Mouse (Mus musculus): Measurements from ENCODE around the gene Srebf1.
A peak's percentile ranks its signal among the peaks of the same experiment; 100 is the strongest.

The Srebf1 gene

GRCm38 (mm10) chr11:60222469-60223236, at the start of gene Srebf1:
Srebf1 (minus strand) TSS chr11:60222581.
- peak; percentile 75 to 81 for DNase-seq (ENCODE audit: low spot score in 2 of 2)

DNA sequence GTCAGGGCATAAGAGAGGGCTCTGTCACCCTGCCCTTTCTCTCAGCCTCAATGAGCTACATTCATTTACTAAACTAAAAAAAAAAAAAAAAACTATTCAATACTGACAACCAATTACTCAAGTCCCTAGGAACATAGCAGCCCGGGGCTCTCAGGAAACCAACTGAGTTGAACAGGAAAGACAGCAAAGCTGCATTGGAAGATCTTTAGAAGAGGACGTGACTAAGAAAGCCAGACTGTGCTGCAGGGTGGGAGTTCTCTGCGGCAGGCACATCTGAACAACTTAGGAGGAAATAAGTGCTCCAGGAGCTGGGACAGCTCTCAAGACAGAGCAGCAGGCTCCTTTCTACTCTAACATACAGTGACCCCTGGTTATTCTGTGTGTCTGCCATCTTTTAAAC, 46.2 kb upstream of the Srebf1 start:
- DNase-seq (ENCODE audit: low spot score in 2 of 2): no peak

DNA sequence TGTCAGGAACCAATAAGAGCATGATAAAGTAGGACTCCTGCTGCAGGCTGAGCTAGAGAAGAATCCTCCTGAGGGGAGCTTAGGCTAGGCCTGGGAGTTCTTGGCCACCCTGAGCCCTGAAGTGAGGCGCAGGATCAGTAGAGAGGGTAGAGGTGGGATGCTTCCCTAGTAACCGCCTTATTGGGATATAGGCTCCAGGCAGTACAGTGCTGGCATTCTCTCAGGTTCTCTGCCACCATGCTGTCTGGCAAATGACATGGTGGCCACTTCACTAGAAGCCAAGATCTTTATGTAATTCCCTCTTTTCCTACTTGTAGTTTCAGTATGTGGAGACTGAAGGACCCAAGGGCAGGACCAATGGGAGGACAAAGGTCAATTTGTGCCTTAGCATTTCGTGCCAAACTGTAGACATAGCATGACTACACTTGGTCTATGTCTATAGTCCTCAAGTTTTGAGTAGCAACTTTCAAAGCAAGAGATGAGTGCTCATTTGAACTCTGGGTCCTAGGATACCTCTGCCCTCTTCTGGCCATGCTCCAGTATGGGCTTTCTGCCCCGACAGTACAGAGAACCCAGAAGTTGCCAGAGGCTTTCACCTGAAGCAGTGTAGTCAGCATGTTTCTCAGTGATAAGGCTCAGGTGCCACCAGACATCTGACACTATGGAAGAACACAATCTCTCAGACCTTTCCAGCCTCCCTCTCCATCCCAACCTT, 43.0 kb upstream of the Srebf1 start:
- DNase-seq (ENCODE audit: low spot score in 2 of 2): peak in 1 of 2 experiments; percentile 50

DNA sequence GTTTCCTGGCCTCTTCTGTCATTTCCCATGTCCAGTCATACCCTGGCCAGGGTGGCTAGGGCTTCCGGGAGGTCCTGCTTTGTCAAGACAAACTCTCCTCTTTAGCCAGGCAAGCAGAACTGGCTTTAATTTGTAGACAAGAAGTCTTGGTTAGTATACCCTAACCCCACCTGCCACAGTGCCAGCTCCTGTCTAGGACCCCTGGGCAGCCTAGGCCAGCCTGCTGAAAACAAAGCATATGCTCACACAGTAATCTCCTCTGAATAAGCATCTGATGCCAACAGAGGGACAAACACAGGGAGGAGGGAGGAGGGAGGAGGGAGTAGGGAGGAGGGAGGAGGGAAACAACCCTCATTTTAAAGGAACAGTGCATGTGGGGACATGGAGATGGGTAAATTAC, 42.3 kb upstream of the Srebf1 start:
- no peak for DNase-seq (ENCODE audit: low spot score in 2 of 2)

GRCm38 (mm10) chr11:60262396-60262795, 40.0 kb upstream of the Srebf1 start:
- DNase-seq (ENCODE audit: low spot score in 2 of 2): no peak

GRCm38 (mm10) chr11:60260743-60261142, 38.4 kb upstream of the Srebf1 start:
- DNase-seq (ENCODE audit: low spot score in 2 of 2): no peak

DNA sequence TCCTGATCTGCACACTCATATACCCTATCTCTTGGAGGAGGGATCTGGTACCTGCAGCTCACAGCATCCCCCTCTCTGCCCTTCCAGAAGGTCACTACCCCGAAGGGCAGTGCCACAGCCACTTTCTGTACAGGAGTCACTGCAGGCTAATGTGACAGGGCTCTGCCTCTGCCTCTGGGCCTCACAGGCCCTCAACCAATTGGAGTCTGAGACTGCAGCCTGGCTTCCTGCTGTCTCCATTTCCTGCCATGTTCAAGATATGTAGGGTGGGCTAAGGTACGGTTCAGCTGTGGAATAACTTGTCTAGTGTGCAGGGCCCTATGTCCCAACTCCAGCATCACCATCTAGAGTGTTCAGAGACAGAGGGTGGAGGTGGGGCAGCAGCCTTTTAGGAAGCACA, 35.3 kb upstream of the Srebf1 start:
- no peak for DNase-seq (ENCODE audit: low spot score in 2 of 2)

- DNase-seq (ENCODE audit: low spot score in 2 of 2): no peak
Measured at GRCm38 (mm10) chr11:60256713-60257112, 34.3 kb upstream of the Srebf1 start.

DNA sequence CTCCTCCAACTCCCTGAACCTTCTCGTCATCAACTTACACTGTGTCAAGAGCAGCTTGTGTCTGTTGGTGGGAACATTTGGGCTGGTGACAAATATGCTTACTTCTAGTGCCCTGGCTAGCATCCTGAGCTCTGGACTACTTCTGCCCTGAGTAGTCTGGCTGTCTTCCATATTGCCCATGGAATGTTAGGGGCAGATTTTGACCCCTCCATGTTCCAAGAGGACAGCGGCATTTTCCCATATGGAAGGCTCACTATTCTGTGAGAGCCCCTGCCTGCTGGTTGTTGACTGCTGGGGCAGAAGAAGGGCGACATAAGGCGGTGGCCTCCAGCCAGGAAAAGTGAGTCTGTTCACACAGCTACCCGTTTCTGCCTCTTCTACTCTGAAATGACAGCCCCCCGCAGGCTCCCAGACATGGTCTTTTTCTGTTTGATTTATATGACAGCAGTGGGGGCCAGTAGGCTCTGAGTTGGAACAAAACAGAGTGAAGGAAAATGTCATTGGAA, 33.8 kb upstream of the Srebf1 start:
- no peak for DNase-seq (ENCODE audit: low spot score in 2 of 2)

- no peak for DNase-seq (ENCODE audit: low spot score in 2 of 2)
Measured at GRCm38 (mm10) chr11:60255639-60256038, 33.3 kb upstream of the Srebf1 start.

- DNase-seq (ENCODE audit: low spot score in 2 of 2): no peak
Measured at GRCm38 (mm10) chr11:60255181-60255580, 32.8 kb upstream of the Srebf1 start.

GRCm38 (mm10) chr11:60254308-60254707, 31.9 kb upstream of the Srebf1 start:
- DNase-seq (ENCODE audit: low spot score in 2 of 2): no peak

- no peak for DNase-seq (ENCODE audit: low spot score in 2 of 2)
Measured at GRCm38 (mm10) chr11:60253546-60253945, 31.2 kb upstream of the Srebf1 start.

DNA sequence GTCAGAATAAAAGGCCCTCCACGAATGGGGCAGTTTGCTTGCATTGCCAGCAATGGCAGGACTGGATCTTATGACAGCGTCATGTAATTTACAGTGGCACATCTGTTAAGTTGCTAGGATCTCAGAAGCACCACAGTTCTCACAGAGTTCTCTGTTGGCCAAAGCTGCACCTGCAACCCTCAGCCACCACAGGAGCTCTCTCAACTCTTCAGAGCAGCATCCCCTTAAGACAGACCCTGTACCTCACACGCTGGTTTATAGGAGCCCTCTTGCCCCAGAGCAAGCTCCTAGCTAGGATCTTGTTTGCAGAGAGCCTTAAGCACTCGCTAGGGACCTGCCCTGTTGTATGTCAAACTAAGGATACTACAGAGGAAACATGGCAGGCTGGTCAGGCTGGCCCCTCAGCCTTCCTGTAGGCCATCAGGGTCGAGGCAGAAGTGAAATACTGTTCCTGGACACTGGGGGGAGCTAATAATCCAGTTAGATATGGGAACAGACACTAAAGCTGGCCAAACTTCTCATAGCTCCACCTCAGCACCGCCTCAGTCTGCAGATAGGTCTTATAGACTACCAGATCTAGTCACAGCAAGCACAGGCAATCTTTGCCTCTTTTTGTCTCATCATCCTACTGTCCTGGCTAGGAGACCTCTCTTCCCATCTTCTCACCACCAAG, 28.7 kb upstream of the Srebf1 start:
- DNase-seq (ENCODE audit: low spot score in 2 of 2): peak; percentile 76 to 79

DNA sequence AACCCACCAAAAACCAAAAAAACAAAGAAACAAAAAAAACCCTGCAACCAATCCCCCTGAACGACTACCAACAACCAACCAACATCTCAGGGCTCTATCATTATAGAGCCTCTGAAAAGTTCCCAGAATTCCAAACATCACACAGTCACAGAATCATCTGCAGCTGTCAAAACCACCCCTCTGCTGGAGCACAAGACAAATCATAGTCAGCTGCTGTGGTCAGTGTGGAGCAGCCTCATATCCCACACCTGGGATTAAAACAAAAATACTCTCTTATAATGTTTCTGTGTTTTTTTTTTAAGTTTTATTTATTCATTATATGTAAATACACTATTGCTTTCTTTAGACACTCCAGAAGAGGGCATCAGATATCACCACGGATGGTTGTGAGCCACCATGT, 27.5 kb upstream of the Srebf1 start:
- DNase-seq (ENCODE audit: low spot score in 2 of 2): no peak

DNA sequence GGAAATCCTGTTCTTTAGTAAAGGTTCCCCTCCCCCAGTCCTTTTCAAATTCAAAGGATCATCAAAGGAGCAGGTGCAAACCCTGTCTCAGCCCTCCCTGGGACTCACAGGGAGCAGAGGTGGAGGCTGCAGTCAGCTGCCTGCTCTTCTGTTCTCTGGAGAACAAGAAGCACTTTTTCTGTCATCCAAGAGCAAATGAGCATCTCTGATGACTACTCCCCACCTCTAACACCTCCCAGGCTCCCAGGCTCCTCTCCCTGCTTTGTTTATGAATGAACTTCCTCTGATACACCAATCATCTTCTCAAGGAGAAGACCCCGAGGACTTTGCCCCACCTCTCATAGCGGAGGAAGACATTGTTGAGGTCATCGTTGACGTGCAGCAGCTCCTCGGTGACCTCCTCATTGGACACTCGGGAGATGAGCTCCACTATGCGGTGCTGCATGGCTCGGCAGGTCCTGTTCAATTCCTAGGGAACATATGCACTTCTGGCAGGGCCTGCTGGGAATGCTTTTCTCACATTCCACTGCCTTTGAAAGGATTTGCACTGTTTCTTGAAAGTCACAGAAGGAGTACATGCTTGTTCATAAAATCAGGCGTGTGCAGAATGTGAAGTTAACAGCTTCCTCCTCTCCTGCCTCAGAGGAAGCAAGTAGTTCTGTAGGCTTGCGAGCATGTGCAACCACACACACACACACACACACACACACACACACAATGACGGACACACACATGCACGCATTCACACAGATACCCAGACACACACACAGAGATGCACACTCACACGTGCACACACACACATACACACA, 26.4 kb upstream of the Srebf1 start:
- DNase-seq (ENCODE audit: low spot score in 2 of 2): peak; percentile 76 to 78

- no peak for DNase-seq (ENCODE audit: low spot score in 2 of 2)
Measured at GRCm38 (mm10) chr11:60247753-60248550, 25.6 kb upstream of the Srebf1 start.

DNA sequence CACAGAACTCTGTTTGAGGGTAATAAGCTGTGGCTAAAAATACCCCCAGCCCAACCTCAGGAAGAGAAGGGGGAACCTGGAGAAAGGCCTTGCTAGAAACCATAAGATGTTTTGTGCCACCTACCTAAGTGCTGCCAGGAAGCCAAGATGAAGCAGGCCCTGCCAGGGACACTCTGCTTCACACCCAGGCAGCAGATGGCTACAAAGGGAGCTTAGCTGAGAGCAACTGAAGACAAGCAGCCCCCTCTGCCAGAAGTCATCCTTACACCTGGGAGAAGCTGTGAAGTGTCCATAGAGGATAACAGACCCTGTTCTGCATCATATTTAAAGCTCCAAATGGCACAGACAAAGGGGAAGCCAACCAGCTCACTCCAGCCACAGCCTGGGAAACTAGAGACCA, 23.7 kb upstream of the Srebf1 start:
- no peak for DNase-seq (ENCODE audit: low spot score in 2 of 2)

DNA sequence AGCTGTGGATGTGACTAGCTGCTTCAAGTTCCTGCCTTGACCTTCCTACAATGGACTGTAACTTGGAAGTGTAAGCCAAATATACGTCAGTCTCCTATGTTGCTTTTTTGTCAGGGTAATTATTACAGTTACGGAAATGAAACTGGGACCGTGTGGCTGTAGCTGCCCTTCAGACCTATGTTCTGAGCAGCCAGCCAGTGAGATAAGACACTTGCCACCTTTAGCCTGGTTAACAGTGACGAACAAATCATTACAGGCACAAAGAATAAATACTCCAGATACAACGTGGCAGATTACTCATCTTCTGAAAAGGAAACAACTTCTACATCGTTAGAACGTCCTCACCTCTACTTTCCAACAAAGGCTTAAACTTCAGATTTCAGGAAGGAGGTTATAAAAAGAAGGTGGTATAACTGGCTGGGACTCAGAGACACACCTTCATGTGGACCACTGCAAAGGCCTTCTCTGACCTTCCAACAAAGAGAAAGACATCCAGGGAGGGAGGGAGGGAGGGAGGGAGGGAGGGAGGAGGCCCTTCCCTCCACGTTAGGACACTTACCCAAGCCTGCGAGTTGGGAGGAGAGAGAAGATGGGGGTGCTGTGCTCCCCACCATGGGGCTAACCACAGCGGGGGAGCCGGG, 22.2 kb upstream of the Srebf1 start:
- DNase-seq (ENCODE audit: low spot score in 2 of 2): no peak

DNA sequence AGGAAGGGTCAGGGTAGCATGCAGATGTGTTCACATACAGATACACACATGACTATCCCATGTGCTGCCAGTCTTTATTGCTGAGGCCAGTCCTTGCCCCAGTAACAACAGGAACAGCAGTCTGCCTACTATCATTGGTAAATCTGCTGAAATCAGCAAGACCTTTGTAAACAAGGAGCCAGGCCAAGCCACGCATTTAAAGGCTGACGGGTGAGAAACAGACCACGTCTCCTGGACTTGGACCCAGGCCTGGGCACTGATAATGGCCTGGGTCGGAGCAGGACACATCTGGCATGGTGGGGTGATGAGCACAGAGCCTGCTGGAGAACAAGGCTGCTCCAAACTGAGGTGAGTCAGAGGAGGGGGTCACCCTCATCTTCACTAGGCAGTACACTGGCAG, 18.1 kb upstream of the Srebf1 start:
- no peak for DNase-seq (ENCODE audit: low spot score in 2 of 2)
